Mouse (Mus musculus): ENCODE measurements around the gene Oca2. TPM values are rescaled to one million over a fixed set of nuclear protein-coding genes. Genes with fewer than 3 reads are reported as not detected.

Oca2 gene
- total and polyA plus RNA-seq, 3 experiments: 0.38 TPM; not detected in 2

DNA sequence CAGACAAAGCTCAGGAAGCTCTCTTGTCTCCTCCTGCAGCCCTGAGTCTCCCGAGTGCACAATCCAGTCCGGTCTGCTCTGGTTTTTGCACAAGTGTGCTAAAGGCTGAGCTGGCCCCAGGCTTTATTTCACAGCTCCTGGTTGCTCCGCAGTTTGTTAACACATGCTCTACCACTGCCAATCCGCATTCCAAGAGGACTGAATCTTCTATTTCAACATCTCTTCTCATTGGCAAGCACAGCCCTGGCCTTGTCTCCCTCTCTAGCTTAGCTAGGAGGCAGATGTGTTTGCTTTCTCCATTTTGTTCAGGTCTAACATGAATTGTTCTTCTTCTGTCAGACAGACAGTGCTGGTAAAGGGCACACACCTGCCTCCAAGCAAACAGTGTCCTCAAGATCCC lies 309.7 kb downstream of the Oca2 start:
- in situ Hi-C loops (cut with MboI; ENCODE audit: low pct_ligation_motif_present, low pct_unique_long_range_greater_than_20kb, low sequenced_read_pairs) (no loop called here), dilution Hi-C loops (cut with MboI; ENCODE audit: extremely low pct_ligation_motif_present, extremely low pct_unique_long_range_greater_than_20kb, low sequenced_read_pairs) (no loop called here)
- Histone ChIP-seq H3K4me1 (ENCODE audit: control insufficient read depth in 1 of 2, insufficient read depth in 2 of 2) (no peaks in the 10 kb centered on the region), H3K4me3 (replicated peaks in 1 of 3; ENCODE audit: low read depth in 2 of 3, low read length in 2 of 3, poor library complexity in 1 of 3) (no peak overlapping the region), H3K27me3 (replicated peaks) (peaks cover 20% of the 10 kb centered on the region), H3K4me2 (ENCODE audit: insufficient read depth, low read depth, poor library complexity, severe bottlenecking) (no peak overlapping the region), H3K27ac (ENCODE audit: insufficient read depth, low read depth) (no peak overlapping the region), H3K79me2 (replicated peaks; ENCODE audit: control insufficient read depth, extremely low read depth, insufficient read depth, poor library complexity, severe bottlenecking) (no peaks in the 10 kb centered on the region), H3K9ac (ENCODE audit: insufficient read depth, low read depth) (no peak overlapping the region), H3K9me3 (replicated peaks; ENCODE audit: low read length) (no peaks in the 10 kb centered on the region), H3K36me3 (replicated peaks in 1 of 2; ENCODE audit: control insufficient read depth in 1 of 2, insufficient read depth in 1 of 2, low read length in 1 of 2) (no peaks in the 10 kb centered on the region)
- DNase-seq (ENCODE audit: extremely low read depth): no peak
- no peak for TF ChIP-seq KAT2A (IDR thresholded peaks at IDR 0.05; ENCODE audit: insufficient replicate concordance, low read length)
- TF ChIP-seq IRF4 (IDR thresholded peaks at IDR 0.05; ENCODE audit: low read depth, low read length): no peak
- TF ChIP-seq MAFK (IDR thresholded peaks at IDR 0.05; ENCODE audit: insufficient replicate concordance, low read length): no peak
- no peak for TF ChIP-seq USF1 (IDR thresholded peaks at IDR 0.05; ENCODE audit: low read depth, low read length)
- TF ChIP-seq POLR2AphosphoS2 (IDR thresholded peaks at IDR 0.05; ENCODE audit: low read depth, low read length): no peak
- TF ChIP-seq ZKSCAN1 (IDR thresholded peaks at IDR 0.05; ENCODE audit: borderline replicate concordance, low read depth, low read length): no peak
- no peak for TF ChIP-seq RCOR1 (conservative IDR thresholded peaks at IDR 0.05; ENCODE audit: low read depth, low read length)
- no peak for TF ChIP-seq POLR2A (IDR thresholded peaks at IDR 0.05; ENCODE audit: low read depth, low read length)

GRCm38 (mm10) chr7:56551804-56552203 lies 312.2 kb downstream of the Oca2 start:
- peaks cover 19% of the 10 kb centered on the region for H3K27me3 ChIP-seq (replicated peaks)
- H3K4me2 ChIP-seq (ENCODE audit: insufficient read depth, low read depth, poor library complexity, severe bottlenecking): no peak overlapping the region
- in situ Hi-C loops (cut with MboI; ENCODE audit: low pct_ligation_motif_present, low pct_unique_long_range_greater_than_20kb, low sequenced_read_pairs): no loop called here
- H3K36me3 ChIP-seq (replicated peaks in 1 of 2; ENCODE audit: control insufficient read depth in 1 of 2, insufficient read depth in 1 of 2, low read length in 1 of 2): no peaks in the 10 kb centered on the region
- H3K27ac ChIP-seq (ENCODE audit: insufficient read depth, low read depth): no peak overlapping the region
- H3K4me3 ChIP-seq (replicated peaks in 1 of 3; ENCODE audit: low read depth in 2 of 3, low read length in 2 of 3, poor library complexity in 1 of 3): no peak overlapping the region
- no peaks in the 10 kb centered on the region for H3K9me3 ChIP-seq (replicated peaks; ENCODE audit: low read length)
- no peaks in the 10 kb centered on the region for H3K79me2 ChIP-seq (replicated peaks; ENCODE audit: control insufficient read depth, extremely low read depth, insufficient read depth, poor library complexity, severe bottlenecking)
- H3K4me1 ChIP-seq (ENCODE audit: control insufficient read depth in 1 of 2, insufficient read depth in 2 of 2): no peaks in the 10 kb centered on the region
- TF ChIP-seq JUN (IDR thresholded peaks at IDR 0.05; ENCODE audit: insufficient read depth, low read depth, low read length): no peak
- no peak for TF ChIP-seq MAFK (IDR thresholded peaks at IDR 0.05; ENCODE audit: insufficient replicate concordance, low read length)
- no peak for TF ChIP-seq ZNF384 (IDR thresholded peaks at IDR 0.05; ENCODE audit: low read depth, low read length)
- no peak for TF ChIP-seq POLR2A (IDR thresholded peaks at IDR 0.05; ENCODE audit: low read depth, low read length)
- TF ChIP-seq IRF4 (IDR thresholded peaks at IDR 0.05; ENCODE audit: low read depth, low read length): no peak
- no peak for TF ChIP-seq JUND (conservative IDR thresholded peaks at IDR 0.05; ENCODE audit: low read depth, low read length)
- TF ChIP-seq ELF1 (IDR thresholded peaks at IDR 0.05; ENCODE audit: low read depth, low read length): no peak
- no peak for TF ChIP-seq PAX5 (IDR thresholded peaks at IDR 0.05; ENCODE audit: low read length)
- TF ChIP-seq SMC3 (IDR thresholded peaks at IDR 0.05; ENCODE audit: low read depth, low read length): no peak
- no peak for TF ChIP-seq CHD2 (IDR thresholded peaks at IDR 0.05; ENCODE audit: low read length)
- TF ChIP-seq MAZ (IDR thresholded peaks at IDR 0.05; ENCODE audit: low read depth, low read length): no peak
- TF ChIP-seq CTCF (conservative IDR thresholded peaks at IDR 0.05 in 1 of 2, IDR thresholded peaks at IDR 0.05 in 1 of 2; ENCODE audit: low read depth in 2 of 2, low read length in 2 of 2): no peak
- no peak for TF ChIP-seq E2F4 (IDR thresholded peaks at IDR 0.05; ENCODE audit: insufficient replicate concordance, low read depth, low read length)
- TF ChIP-seq SIN3A (IDR thresholded peaks at IDR 0.05; ENCODE audit: low read length): no peak
- no peak for TF ChIP-seq KAT2A (IDR thresholded peaks at IDR 0.05; ENCODE audit: insufficient replicate concordance, low read length)
- no peak for TF ChIP-seq BHLHE40 (IDR thresholded peaks at IDR 0.05; ENCODE audit: low read depth, low read length)
- H3K9ac ChIP-seq (ENCODE audit: insufficient read depth, low read depth): no peak overlapping the region
- dilution Hi-C loops (cut with MboI; ENCODE audit: extremely low pct_ligation_motif_present, extremely low pct_unique_long_range_greater_than_20kb, low sequenced_read_pairs): no loop called here
- DNase-seq (ENCODE audit: extremely low read depth): no peak

Other genes with a start within 250 kb of the Oca2 start
- gene Nipa1, start 219.8 kb upstream of the Oca2 start, total RNA-seq (2012; rRNA removed): 0.25 and 0.38 TPM in 2 replicates
- 0.86 and 1.0 TPM in 2 replicates for gene Nipa1, start 219.8 kb upstream of the Oca2 start, total RNA-seq (2014; rRNA removed)
- gene Nipa1, start 219.8 kb upstream of the Oca2 start, polyA plus RNA-seq (2012; ENCODE audit: insufficient read length, low read depth): 0.96 and 1.3 TPM in 2 replicates
- gene Herc2, start 189.6 kb upstream of the Oca2 start, total RNA-seq (2012; rRNA removed): 15.9 and 18.2 TPM in 2 replicates
- 9.4 and 9.7 TPM in 2 replicates for gene Herc2, start 189.6 kb upstream of the Oca2 start, total RNA-seq (2014; rRNA removed)
- 22.8 and 27.6 TPM in 2 replicates for gene Herc2, start 189.6 kb upstream of the Oca2 start, polyA plus RNA-seq (2012; ENCODE audit: insufficient read length, low read depth)

Data from CH12.LX (cell line).